Mouse (Mus musculus): ENCODE results near the gene Cldn6.

- TF ChIP-seq CTCF (IDR thresholded peaks at IDR 0.05 in 2 of 3, conservative IDR thresholded peaks at IDR 0.05 in 1 of 3; ENCODE audit: control insufficient read depth in 1 of 3, insufficient read depth in 1 of 3, low read depth in 2 of 3, low read length in 3 of 3, poor library complexity in 1 of 3, severe bottlenecking in 1 of 3) (no peak), USF1 (IDR thresholded peaks at IDR 0.05; ENCODE audit: low read depth, low read length) (no peak), POLR2AphosphoS2 (IDR thresholded peaks at IDR 0.05; ENCODE audit: low read length) (no peak), GATA1 (IDR thresholded peaks at IDR 0.05; ENCODE audit: low read depth, low read length) (no peak), SIN3A (IDR thresholded peaks at IDR 0.05; ENCODE audit: low read length) (no peak), MAX (IDR thresholded peaks at IDR 0.05; ENCODE audit: low read length) (no peak), ETS1 (IDR thresholded peaks at IDR 0.05; ENCODE audit: low read depth, low read length) (no peak), EP300 (IDR thresholded peaks at IDR 0.05; ENCODE audit: low read depth in 1 of 2, low read length in 2 of 2) (no peak), TAL1 (IDR thresholded peaks at IDR 0.05; ENCODE audit: low read length) (no peak), HCFC1 (IDR thresholded peaks at IDR 0.05; ENCODE audit: low read depth, low read length) (no peak)
These were observed 3.5 kb downstream of the Cldn6 start for GRCm38 (mm10) chr17:23682530-23682929.
